Mouse (Mus musculus) yolk sac, embryonic 10.5 days (tissue): Measurements from ENCODE around the gene Mllt1.
"Not testable (repeated sequence)": the region's sequence is repeated elsewhere in the genome, so short reads cannot be mapped to it uniquely, and the experiment has no call there.

Experiments
- DNase-seq: peaks from one replicate; pipeline ENCODE4 v3.0.0-alpha.2; 2017; ENCODE audit warnings: low spot score

Mllt1 gene

DNA sequence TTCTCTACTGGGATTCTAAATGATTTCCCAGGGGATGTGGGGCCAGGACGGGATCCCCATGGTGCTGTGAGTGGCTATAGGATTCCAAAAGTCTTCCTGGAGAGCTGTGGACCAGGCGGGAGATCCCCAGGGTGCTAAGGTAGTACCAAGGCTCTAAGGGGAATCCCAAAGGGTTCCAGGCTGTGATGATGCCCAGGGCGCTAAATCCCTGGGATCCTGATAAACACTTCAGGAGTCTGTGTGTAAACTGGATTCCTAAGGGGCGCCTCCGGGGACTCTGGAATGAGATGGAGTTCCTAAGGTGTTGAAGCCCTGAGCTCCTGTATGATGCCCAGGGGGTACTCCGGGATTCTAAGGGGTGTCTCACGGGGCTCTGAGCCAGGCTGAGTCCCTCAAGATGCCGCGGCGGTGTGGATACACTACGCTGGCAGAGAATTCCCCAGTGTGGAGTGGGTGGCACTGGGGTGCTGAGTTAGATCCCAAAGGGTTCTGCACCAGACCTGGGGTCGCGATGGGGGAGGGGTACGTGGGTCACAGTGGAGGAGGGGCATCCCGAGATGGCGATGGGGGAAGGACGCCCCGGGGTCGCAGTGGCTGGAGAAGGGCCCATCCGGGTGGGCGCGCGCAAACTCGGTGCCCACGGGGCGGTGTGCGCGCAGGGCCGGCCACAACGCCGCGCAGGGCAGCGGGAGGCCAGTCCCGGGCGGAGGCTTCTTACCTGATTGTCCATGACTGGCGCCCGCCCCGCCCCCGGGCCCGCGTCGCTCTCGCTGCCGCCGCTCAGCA lies 477 bp downstream of the Mllt1 start:
- DNase-seq = no peak

GRCm38 (mm10) chr17:56933395-56933794 lies 1.8 kb downstream of the Mllt1 start:
- DNase-seq = no peak

DNA sequence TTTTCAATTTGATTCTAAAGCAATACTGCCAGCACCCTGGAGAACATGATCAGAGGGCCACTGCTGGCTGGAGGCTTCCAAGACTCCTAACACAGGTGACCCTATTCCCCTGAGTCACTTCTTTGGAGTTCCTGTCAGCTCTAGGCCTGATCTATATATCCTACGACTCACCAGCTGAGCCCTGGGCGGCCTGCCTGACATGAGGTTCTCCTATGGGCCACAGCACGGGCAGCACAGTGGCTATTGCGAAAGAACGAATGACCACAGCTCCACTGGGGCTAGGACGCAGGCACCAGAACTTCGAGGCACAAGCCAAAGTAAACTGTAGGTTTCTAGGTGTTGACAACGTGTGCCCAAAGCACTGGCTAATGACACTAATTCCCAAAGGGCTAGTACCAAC lies 5.2 kb downstream of the Mllt1 start:
- no peak for DNase-seq

DNA sequence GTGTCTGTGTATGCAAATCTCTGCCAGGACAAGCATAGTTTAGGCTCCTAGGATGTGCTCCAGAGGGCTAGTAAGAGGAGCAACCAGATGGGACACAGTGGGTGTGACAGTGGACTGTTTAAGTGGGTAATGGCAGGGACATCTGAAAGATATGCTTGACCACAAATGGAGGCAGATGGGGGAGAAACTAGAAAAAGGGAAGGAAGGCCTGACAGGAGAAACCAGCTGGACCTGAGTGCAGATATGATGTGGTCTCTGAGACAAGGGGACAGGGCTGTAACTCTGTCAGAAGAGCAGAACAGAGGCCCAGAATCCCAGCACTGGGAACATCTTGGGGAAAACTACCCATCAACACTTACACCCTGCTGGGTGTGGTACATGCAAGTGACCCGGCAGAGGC lies 5.7 kb downstream of the Mllt1 start:
- DNase-seq = no peak

DNA sequence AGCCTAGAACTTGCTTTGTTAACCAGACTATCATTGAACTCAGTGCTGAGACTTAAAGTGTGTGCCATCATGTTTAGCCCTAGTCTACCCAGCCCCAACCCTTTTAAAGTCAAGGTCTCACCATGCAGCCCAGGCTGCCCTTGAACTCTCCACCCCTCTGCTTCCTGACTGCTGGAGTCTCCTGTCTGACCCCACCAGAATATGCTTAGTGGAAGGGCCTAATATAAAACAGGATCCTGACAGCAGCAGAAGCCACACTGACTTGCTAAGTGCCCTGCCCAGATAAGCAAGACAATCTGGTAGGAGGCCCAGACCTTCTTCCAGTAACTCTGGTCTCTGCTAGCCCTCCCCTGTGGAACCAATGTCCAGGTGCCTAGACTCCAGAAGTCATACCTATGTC lies 6.1 kb downstream of the Mllt1 start:
- no peak for DNase-seq

DNA sequence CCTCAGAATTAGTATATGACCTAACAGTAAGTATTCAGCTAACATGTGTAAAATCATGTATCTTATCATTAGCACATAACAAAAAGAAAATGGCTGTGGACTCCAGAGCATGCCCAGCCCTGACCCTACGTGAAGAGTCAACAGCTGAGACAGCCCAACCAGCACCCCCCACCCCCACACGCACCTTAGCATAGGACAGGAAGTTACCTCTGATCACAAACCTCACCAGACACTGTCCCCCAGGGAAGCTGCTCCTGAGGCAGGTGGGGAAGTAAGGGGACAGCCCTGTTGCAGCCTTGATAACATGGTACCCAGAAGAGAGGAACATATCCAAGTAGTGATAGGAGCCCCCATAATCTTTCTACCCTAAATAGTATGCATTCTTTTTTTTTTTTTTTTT lies 9.2 kb downstream of the Mllt1 start:
- no peak for DNase-seq

- DNase-seq = no peak
Measured at GRCm38 (mm10) chr17:56919725-56920124, 15.5 kb downstream of the Mllt1 start.

DNA sequence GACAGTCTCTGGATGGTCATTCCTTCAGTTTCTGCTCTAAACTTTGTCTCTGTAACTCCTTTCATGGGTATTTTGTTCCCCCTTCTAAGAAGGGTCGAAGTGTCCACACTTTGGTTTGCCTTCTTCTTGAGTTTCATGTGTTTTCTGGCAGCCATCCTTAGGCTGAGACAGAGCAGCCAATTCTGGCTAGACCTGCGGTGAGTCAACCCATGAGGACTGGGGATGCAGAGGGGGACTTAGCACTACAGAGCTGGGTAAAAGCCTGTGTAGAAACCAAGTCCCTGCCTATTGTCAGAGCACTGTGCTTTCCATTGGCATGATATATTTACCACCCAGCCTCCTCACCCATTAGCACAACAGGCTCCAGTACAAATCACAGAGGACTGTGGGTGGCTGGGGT lies 18.0 kb downstream of the Mllt1 start:
- DNase-seq = no peak

DNA sequence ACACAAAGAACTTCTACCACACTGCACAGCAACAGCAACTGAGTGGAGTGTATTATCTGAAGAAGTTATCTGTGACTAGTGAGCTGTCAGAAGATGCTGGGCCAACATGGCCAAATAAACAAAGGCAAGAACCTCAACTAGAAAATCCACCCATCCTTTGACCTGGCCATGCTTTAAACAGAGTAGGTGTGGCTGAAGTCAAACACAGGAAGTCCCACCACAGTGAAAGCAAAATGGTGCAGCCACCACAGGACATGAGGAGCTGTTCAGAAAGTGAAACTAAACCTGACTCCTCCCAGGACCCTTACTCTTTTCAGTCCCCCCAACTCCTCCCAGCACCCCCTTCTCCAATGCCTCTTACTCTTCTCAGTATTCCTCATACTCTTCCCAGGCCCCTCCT lies 21.8 kb downstream of the Mllt1 start:
- DNase-seq = no peak

DNA sequence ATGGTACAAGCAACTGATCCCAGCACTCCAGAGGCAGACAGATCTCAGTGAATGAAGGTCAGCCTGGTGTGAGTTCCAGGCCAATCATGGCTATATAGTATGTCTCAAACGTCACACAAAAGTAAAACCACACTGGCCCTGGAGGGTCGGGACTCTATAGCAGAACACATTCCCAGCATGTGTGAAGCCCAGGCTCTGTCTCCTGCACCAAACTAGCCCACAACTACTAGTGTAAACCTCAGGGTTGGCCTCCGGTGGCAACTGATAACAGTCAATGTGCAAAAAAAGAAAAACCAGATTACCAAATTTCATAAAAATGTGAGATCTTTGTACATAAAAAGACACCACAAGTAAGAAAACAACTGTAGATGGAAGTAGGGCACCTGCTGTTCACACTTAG lies 22.2 kb downstream of the Mllt1 start:
- DNase-seq = no peak

GRCm38 (mm10) chr17:56909764-56910163 lies 25.5 kb downstream of the Mllt1 start:
- not testable (repeated sequence) for DNase-seq

DNA sequence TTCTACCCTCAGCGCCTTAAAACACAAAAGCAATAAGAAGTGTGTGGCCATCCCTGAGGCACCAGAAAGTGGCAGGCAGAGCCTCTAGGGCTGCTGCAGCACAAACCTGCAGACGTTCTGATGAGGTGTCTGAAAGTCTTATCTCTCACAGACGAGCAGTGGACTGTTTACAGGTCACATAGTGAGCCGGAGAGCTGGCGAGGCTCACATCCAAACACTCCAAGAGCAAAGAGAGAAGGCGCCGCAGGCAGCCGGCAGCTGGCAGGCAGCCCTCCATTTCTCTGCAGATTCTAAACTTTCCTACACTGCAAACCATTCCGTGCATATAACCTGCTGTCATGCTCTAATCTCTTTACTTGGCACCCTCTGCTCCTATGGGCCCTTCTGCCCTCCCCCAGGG lies 27.3 kb downstream of the Mllt1 start:
- peak; percentile 30 for DNase-seq

DNA sequence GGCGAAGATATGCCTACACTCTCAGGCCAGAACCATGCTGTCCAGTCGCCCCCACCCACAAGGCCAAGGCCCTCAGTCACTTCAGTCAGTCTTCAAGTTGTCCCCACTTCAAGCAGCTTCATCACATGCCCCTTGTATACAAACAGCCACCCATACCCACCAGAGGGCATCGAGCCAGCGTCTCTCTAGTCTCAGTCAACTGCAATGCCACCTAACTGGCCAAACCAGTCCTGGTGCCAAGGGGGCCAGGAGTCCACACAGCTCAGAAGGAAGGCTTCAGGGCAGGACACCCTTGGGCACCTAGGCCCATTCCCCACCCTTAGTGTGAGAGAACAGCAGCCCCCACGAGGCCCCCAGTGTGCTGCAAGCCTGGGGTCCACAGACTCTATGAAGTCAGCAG lies 28.1 kb downstream of the Mllt1 start:
- DNase-seq = no peak

GRCm38 (mm10) chr17:56906166-56906565 lies 29.0 kb downstream of the Mllt1 start:
- no peak for DNase-seq

DNA sequence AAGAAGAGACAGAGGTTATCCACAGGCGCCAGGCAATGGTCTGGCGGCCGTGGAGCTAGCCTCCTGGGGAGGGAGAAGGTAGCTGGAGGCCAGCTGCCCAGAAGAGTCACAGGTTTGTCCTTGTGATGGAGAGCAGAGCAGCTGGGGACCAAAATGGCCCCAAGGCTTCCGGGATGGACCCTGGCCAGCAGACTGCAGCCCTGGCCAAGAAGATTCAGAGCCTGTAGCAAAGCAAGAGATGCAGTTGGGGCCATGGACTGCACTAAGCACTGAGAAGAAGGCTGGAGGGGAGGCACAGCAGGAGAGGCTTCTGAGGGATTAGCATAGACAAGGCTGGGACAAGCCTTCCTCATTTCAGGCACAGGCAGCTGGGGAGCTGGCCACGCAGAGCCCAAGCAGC lies 32.5 kb downstream of the Mllt1 start:
- no peak for DNase-seq

DNA sequence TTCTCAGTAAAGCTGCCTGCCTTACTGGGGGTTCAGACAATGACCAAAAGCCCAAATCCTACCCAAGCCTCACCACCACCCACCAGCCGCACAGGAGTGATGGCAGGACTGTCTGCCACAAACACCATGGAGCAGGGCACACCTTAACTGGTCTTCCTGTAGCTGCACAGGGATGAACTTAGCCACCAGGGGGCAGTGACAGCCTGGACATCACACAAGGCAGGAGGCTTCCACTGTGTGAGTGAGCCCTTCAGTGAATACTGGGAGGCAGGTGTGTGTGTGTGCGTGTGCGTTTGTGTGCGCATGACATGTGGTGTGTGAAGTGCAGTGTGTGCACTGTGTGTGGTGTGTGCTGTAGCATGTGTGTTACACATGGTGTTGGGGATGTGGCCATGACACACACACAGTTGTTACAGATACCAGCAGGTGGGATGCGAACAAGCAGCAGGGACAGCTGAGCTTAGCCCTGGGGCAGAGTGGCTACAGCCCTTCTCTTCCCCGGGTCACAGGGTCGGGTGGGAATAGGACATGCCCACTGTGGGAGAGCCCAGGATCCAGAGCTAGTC lies 37.5 kb downstream of the Mllt1 start:
- DNase-seq = peak; percentile 43

- DNase-seq = no peak
Measured at GRCm38 (mm10) chr17:56896513-56897129, 38.6 kb downstream of the Mllt1 start.

GRCm38 (mm10) chr17:56895368-56895918 lies 39.8 kb downstream of the Mllt1 start:
- no peak for DNase-seq

DNA sequence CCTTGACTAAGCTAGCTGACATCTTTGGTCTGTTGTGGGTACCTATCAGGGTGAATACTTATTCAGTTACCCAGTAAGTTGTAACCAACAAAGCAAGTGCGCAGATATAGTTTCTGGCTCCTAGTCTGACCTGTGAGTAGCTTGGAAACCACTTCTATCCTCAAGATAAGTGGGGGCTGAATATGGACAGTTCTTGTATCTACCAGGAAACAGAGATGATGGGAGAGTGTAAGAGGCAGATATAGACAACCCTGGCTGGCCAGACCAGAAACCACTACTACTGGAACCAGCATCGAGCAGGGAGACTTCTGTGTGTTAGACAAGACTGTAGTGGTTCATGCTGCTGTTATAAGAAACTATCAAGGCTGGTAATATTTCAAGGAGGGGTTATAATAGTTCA lies 45.2 kb downstream of the Mllt1 start:
- DNase-seq = no peak

DNA sequence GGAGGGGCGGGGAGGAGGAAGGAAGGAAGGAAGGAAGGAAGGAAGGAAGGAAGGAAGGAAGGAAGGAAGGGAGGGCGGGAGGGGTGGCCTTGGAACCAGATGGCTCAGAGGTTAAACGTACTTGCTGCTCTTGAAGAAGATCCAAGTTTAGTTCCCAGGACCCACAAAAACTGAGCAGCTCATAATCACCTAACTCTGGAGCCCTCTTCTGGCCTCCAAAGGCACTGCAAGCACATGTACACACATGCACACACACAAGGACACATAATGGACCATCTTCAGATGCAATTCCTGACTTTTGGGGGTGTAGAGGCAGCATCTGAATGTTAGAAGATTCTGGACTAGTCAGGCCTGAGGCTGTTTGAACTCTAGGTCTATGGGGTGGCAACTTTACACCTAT lies 47.2 kb downstream of the Mllt1 start:
- DNase-seq = no peak

DNA sequence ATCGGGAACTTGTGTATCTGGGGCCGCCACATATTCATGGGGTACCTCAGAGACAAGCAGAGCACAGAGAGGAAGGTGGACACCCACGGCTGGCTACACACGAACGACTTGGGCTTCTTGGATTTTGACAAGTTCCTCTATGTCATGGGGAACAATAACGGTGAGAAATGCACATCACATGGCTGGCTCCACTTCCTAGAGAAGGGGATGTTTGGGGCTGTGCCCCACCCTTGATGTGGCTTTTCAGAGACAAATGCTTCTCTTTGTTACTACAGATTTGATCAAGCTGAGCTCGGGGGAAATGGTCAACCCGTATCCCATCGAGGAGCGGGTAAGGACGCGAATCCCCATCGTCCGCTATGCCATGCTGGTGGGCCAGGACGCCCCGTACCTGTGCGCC lies 50.4 kb downstream of the Mllt1 start:
- no peak for DNase-seq

DNA sequence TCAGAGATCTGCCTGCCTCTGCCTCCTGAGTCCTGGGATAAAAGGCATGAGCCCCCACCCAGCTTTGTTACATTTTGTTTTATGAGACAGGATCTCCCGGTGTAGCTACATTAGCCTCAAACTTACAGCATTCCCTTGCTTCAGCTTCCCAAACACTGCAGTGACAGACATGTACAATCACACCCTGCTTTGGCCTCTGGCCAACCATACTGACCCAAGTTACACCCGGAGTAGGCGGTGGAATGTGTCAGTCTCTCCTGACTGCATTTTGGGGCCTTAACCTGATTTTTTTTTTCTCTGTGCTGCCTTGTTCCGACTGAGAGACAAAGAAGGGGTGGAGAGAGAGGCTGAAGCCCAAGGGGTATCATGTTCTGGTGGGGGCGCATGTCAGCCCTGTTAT lies 50.9 kb downstream of the Mllt1 start:
- DNase-seq = no peak

GRCm38 (mm10) chr17:56883612-56884011 lies 51.6 kb downstream of the Mllt1 start:
- DNase-seq = no peak
